Mouse (Mus musculus): ENCODE results near the gene Cabp2.

The Cabp2 gene

DNA sequence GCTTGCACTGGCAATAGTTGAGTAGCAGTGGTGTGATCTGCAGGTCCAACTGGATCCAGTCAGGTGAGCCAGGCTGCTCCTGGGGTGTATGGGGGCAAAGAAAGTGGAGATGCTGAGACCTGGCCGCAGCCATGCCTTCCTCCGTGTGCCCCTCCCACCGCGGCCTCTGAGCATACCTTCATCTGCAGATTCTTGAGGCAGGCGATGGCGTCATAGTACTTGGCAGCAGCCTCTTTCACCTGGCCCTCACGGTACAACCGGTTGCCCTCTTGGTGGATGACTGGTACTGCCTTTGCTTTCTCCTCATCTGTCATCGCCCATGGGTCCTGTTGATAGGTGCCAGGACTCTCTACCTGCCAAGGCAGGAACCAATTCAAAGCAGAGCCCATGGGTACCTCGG is 33.8 kb downstream of the Cabp2 start:
- POLR2A ChIA-PET: no interaction called here
- CTCF ChIA-PET: interaction anchor here in 1 of 4 experiments (1.3 kb wide), 1 partner anchor 113 kb away, joined by 3 read pairs; no protein-coding TSS in a partner anchor

DNA sequence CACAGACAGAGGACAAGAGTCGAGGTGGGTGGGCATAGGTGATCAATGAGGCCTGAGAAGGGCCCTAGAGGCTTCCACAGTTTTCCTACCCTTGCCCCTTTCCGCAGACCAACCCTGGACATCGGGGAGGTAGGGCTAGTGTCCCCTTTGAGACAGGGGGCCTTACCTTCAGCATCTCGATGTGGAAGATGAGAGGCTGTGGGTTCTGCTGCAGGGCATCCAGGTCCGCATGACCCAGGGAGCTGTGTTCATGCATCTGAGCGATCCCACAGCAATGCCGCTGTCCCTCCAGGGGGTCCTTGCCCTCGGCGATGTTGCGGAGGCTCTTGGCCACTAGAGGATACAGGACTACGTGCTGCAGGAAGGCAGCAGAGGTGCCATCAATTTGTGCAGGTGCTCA is 34.4 kb downstream of the Cabp2 start:
- ChIA-PET CTCF (no interaction called here), POLR2A (interaction anchor here in 3 of 4 experiments (0.8 to 1.9 kb wide), 5 partner anchors 14 to 86 kb away, joined by 3 to 6 read pairs (median 4); partner anchors contain the start of genes Cdk2ap2 (in 1 of the 3) and Rad9a (in 1 of the 3))

DNA sequence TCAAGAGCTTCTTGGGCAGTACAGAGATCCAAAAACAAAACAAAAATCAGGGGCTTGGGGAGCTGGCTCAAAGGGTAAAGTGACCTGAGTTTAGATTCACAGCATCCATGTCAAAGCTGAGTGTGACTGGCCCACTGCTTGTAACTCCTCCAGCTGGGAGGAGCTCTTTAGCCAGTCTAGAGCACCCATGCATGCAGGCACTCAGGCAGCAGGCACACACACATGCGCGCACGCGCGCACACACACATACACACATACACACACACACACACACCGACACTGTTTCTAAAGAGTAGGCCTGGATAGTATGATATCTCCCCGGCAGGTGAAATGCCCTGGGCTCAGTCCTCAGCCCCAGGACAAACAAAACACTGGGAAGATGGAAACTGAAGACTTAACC is 35.6 kb downstream of the Cabp2 start:
- ChIA-PET POLR2A (interaction anchor here in 3 of 4 experiments (1.1 to 1.9 kb wide), 5 partner anchors 15 to 85 kb away, joined by 3 to 6 read pairs (median 4); partner anchors contain the start of genes Cdk2ap2 (in 1 of the 3) and Rad9a (in 1 of the 3)), CTCF (interaction anchor here in 1 of 4 experiments (0.6 kb wide), 1 partner anchor 626 kb away, joined by 4 read pairs; no protein-coding TSS in a partner anchor)

DNA sequence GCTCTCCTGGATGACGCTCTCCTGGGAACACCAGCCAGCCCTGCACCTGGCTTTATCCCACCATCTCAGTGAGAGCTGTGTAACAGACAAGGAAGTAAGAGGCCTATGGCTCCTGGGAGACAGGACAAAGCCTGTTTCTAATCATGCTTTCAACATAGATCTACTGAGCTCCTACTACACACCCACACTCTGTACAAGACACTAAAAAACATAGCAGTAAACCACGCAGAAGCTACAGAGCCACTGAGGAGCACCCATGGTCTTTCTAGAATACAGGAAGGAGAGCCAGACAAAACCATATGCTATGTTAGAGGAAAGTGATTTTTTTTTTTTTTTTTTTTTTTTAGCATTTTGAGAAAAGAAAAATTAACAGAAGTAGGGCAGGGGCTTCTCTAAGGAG is 37.0 kb downstream of the Cabp2 start:
- CTCF ChIA-PET: interaction anchor here in 2 of 4 experiments (0.8 to 1.0 kb wide), 2 partner anchors 74 to 109 kb away, joined by 3 to 9 read pairs; no protein-coding TSS in a partner anchor

DNA sequence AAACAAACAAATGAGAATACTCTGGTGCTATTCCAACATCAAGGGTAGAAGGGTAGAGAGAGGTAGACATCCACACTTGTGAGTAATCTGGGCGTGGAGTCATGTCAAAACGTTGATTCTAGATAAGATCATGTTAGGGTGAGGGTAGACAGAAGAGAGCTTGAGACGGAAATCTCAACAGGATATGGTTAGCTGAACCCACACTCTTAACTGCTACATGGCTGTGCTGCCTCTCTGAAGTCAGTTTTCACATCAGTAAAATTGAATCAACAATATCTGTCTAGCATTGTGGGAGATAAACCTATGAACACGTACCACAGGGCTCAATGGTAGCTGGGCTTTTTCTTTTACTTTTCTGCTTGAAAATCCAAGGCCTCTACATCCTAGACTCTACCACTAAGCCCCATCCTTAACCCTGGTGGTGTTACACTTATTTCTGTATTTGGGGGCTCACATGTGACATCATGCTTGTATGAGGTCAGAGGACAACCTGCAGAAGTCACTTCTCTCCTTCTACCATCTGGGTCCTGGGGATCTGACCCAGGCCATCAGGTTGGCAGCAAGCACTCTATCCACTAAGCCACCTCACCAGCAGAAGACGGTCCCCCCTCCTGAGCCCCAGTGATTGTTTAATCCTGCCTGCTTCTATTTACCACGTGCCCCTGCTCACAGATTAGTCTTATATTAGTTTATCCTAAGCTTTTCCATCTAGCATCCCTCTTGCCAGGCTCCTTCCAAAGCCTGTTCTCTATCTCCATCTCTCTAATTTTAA is 38.5 kb downstream of the Cabp2 start:
- POLR2A ChIA-PET: interaction anchor here in 3 of 4 experiments (0.9 to 4.6 kb wide), 29 partner anchors 7 to 207 kb away, joined by 3 to 45 read pairs (median 7); partner anchors contain the start of genes Ppp1ca (in 3 of the 3), Cdk2ap2 (in 2 of the 3), Pold4 (in 2 of the 3) and Gstp2 (in 1 of the 3)
- CTCF ChIA-PET: interaction anchor here in 2 of 4 experiments (0.7 to 2.1 kb wide), 4 partner anchors 21 to 163 kb away, joined by 4 to 9 read pairs (median 4); partner anchors contain the start of gene Ankrd13d (in 1 of the 2)

More for the DNA sequence above, 37.0 kb downstream of the Cabp2 start:
- POLR2A ChIA-PET: interaction anchor here in 3 of 4 experiments (0.7 to 4.6 kb wide), 6 partner anchors 11 to 83 kb away, joined by 3 to 22 read pairs (median 4); partner anchors contain the start of gene Rad9a (in 1 of the 3)

GRCm38 (mm10) chr19:4120496-4120895 is 39.1 kb downstream of the Cabp2 start:
- POLR2A ChIA-PET: interaction anchor here (0.5 to 7.3 kb wide), 60 partner anchors 8 to 208 kb away, joined by 3 to 67 read pairs (median 6); partner anchors contain the start of genes Cdk2ap2 (in 3 of the 4), Gstp2 (in 3 of the 4), Ppp1ca (in 3 of the 4) and Gpr152 (in 2 of the 4)

DNA sequence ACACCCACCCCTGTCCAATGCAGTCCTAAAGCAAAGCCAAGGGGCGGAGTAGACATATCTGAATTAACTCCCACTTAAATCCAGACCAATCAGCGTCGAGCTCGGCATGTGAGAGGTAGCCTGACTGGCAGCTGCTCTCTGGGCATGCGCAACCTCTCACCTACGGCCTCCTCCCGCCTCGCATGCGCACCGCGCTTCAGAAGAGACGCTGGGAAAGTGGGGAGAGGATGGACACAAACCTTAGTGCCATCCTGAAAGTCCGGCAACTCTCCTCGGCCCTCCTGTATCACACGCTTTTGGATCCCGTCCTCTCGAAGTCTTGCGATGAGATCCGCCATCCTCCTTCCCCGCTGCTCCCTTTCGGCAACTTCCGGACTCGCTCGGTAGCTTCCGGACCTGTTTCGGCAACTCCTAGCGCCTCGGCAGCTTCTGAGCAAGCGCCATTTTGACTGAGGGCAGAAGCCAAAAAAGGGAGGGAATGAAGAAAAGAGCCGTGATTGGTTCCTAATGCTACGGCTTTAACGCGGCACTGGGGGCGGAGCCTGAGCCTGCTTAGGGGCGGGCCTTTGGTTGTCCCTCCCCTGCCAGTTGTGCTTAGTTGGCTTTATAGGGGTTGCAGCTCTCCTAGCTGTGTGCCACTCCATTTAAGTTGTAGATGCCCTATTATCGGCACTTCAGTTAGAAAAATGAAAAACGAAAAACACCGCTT is 39.9 kb downstream of the Cabp2 start:
- ChIA-PET POLR2A (interaction anchor here (0.5 to 7.3 kb wide), 80 partner anchors 9 to 413 kb away, joined by 3 to 67 read pairs (median 4); partner anchors contain the start of genes Cdk2ap2 (in 3 of the 4), Gstp2 (in 3 of the 4), Ppp1ca (in 3 of the 4) and Gpr152 (in 2 of the 4)), CTCF (interaction anchor here (0.8 to 2.1 kb wide), 18 partner anchors 12 to 161 kb away, joined by 3 to 10 read pairs (median 4); partner anchors contain the start of genes Ppp1ca (in 2 of the 4), Ankrd13d (in 1 of the 4), Cdk2ap2 (in 1 of the 4) and Gm49405 (in 1 of the 4))

More at GRCm38 (mm10) chr19:4120496-4120895, 39.1 kb downstream of the Cabp2 start:
- CTCF ChIA-PET: interaction anchor here in 3 of 4 experiments (0.9 to 2.1 kb wide), 13 partner anchors 21 to 162 kb away, joined by 3 to 10 read pairs (median 4); partner anchors contain the start of genes Ankrd13d (in 1 of the 3), Cdk2ap2 (in 1 of the 3), Gm49405 (in 1 of the 3) and Nudt8 (in 1 of the 3)

DNA sequence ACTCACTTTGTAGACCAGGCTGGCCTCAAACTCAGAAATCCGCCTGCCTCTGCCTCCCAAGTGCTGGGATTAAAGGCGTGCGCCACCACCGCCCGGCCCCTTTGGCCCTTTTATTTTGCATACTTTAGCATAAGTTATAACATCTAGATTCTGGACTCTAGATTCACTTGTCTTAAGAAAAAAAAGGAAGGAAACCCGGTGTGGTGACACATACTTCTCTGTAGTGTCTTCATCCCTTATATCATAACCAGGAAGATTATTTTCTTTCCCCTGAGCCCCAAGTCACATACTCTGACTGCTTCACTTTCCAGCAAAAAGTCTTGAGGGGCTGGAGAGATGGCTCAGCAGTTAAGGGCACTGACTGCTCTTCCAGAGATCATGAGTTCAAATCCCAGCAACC is 40.5 kb downstream of the Cabp2 start:
- ChIA-PET POLR2A (interaction anchor here in 3 of 4 experiments (0.6 to 7.3 kb wide), 64 partner anchors 9 to 414 kb away, joined by 3 to 67 read pairs (median 5); partner anchors contain the start of genes Ppp1ca (in 3 of the 3), Cdk2ap2 (in 2 of the 3), Gpr152 (in 2 of the 3) and Gstp2 (in 2 of the 3)), CTCF (interaction anchor here in 3 of 4 experiments (0.8 to 2.1 kb wide), 12 partner anchors 13 to 121 kb away, joined by 3 to 10 read pairs (median 4); partner anchors contain the start of genes Cdk2ap2 (in 1 of the 3), Gm49405 (in 1 of the 3), Nudt8 (in 1 of the 3) and Pitpnm1 (in 1 of the 3))

GRCm38 (mm10) chr19:4122411-4123370 is 41.3 kb downstream of the Cabp2 start:
- ChIA-PET CTCF (interaction anchor here in 3 of 4 experiments (1.0 to 2.0 kb wide), 4 partner anchors 69 to 122 kb away, joined by 3 to 10 read pairs (median 4); partner anchors contain the start of genes Gm49405 (in 1 of the 3), Nudt8 (in 1 of the 3) and Ppp1ca (in 1 of the 3)), POLR2A (interaction anchor here in 3 of 4 experiments (1.0 to 7.3 kb wide), 18 partner anchors 10 to 125 kb away, joined by 3 to 67 read pairs (median 8); partner anchors contain the start of genes Cdk2ap2 (in 2 of the 3), Gpr152 (in 1 of the 3), Gstp2 (in 1 of the 3) and Ndufv1 (in 1 of the 3))

GRCm38 (mm10) chr19:4124432-4124831 is 43.1 kb downstream of the Cabp2 start:
- POLR2A ChIA-PET: interaction anchor here in 3 of 4 experiments (0.6 to 7.3 kb wide), 33 partner anchors 13 to 208 kb away, joined by 3 to 67 read pairs (median 5); partner anchors contain the start of genes Ppp1ca (in 3 of the 3), Cdk2ap2 (in 2 of the 3), Gstp2 (in 2 of the 3) and Ndufv1 (in 2 of the 3)

GRCm38 (mm10) chr19:4125268-4125667 is 43.9 kb downstream of the Cabp2 start:
- POLR2A ChIA-PET: interaction anchor here (0.6 to 7.3 kb wide), 57 partner anchors 12 to 1563 kb away, joined by 3 to 67 read pairs (median 4); partner anchors contain the start of genes Cdk2ap2 (in 3 of the 4), Ppp1ca (in 3 of the 4), Ankrd13d (in 2 of the 4) and Gstp2 (in 2 of the 4)
- CTCF ChIA-PET: interaction anchor here (0.5 to 3.3 kb wide), 51 partner anchors 12 to 1842 kb away, joined by 3 to 29 read pairs (median 4); partner anchors contain the start of genes Cdk2ap2 (in 2 of the 4), Gstp2 (in 2 of the 4), Ndufv1 (in 2 of the 4) and Ankrd13d (in 1 of the 4)

More at GRCm38 (mm10) chr19:4124432-4124831, 43.1 kb downstream of the Cabp2 start:
- CTCF ChIA-PET: interaction anchor here (0.6 to 3.3 kb wide), 17 partner anchors 13 to 848 kb away, joined by 3 to 29 read pairs (median 5); partner anchors contain the start of genes Gpr152 (in 2 of the 4), Cdk2ap2 (in 1 of the 4) and Pitpnm1 (in 1 of the 4)

DNA sequence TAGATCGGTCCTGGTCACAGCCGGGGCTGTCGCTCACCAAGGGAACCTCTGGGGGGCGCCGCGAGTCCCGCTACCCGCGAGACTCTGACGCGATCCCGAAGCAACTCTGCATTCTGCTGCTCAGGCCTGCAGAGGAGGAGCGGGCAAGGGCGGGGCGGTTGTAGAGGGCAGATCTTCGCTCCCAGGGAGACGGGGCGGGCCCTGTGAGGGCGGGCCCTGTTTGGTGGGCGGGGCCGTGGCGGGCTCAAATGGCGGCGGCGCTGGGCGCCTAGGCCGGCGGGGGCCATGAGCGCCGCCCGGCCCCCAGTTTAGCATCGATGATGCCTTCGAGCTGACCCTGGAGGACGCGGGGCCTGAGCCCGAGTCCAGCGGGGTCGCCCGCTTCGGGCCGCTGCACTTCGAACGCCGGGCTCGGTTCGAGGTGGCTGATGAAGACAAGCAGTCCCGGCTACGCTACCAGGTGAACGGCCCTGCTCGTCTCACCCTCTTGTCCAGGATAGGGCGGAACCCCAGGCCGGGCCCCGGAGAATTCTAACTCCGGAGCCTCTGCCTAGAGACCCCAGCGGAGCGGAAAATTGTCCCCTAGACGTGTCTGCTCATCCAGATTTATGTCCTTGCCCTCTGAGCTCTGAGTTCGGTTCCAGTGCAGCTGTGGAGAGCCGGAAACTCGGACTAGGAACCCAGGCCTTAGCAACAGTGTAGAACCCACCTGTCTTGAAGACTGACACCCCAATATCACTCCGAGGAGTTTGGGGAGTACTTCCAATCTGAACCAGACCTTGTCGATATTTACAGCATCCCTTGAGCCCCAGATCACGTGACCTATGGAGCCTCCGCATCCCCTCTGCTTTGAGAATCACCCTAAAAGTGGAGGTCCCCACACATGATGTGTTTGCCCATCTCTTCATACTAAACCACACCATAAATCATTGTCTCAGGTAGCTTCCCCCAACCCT is 44.6 kb downstream of the Cabp2 start, which contains the start of gene Aip:
Gene Aip (minus strand): TSS at position 118 of the 956 bp plus-strand sequence.
- CTCF ChIA-PET: interaction anchor here in 3 of 4 experiments (0.5 to 3.3 kb wide), 49 partner anchors 11 to 1841 kb away, joined by 3 to 29 read pairs (median 4); partner anchors contain the start of genes Cdk2ap2 (in 2 of the 3), Gstp2 (in 2 of the 3), Ndufv1 (in 2 of the 3) and Ankrd13d (in 1 of the 3)
- POLR2A ChIA-PET: interaction anchor here (0.5 to 7.3 kb wide), 59 partner anchors 12 to 1563 kb away, joined by 3 to 67 read pairs (median 4); partner anchors contain the start of genes Cdk2ap2 (in 3 of the 4), Ppp1ca (in 3 of the 4), Ankrd13d (in 2 of the 4) and Gstp2 (in 2 of the 4)

DNA sequence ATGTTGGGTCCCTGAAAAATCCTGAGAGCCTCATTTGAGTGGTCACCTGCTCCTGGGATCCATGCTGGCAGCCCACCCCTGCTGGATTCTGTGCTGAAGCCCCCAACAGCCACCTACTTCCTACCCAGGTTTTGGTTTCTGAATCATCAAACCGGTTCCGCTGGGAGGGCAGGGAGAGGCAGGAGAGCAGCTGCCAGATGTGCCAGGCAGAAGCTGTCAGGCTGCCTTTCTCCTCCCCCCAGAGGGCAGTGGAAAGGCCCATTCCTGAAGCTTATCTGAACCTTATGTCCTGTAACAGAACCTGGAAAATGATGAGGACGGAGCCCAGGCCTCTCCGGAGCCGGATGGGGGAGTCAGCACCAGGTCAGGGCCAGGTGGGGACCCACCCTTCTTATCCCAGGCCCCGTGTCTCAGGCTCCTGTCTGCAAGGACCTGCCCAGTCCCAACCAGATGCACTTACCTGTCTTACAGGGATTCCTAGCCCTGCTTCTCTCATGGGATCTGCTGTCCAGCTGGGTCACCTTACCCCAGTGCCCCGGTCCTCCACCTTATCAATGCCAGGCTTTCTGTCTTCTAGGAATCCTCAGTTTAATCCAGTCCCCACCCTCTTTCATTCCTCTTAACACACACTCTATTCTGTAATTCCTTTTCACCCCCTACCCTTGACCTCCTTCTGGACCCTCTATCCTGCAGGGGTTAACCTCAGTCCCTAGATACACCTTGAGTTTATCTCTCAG is 45.5 kb downstream of the Cabp2 start:
- CTCF ChIA-PET: interaction anchor here in 3 of 4 experiments (0.6 to 3.3 kb wide), 6 partner anchors 10 to 183 kb away, joined by 3 to 29 read pairs (median 7); partner anchors contain the start of genes Gm49405 (in 1 of the 3), Gpr152 (in 1 of the 3), Nudt8 (in 1 of the 3) and Pitpnm1 (in 1 of the 3)

More for the DNA sequence above, 45.5 kb downstream of the Cabp2 start:
- POLR2A ChIA-PET: interaction anchor here in 3 of 4 experiments (0.5 to 7.3 kb wide), 21 partner anchors 12 to 160 kb away, joined by 3 to 67 read pairs (median 5); partner anchors contain the start of genes Cdk2ap2 (in 3 of the 3), Rad9a (in 2 of the 3), Ankrd13d (in 1 of the 3) and Gpr152 (in 1 of the 3)
